Mouse (Mus musculus): Measurements from ENCODE around the gene Nectin4. TPM values are rescaled to one million over a fixed set of nuclear protein-coding genes. Genes with fewer than 3 reads are reported as not detected.
A peak's percentile ranks its signal among the peaks of the same experiment; 100 is the strongest.

Nectin4 gene
- polyA plus RNA-seq, 1 experiment from 2014 or later = 2.6 TPM

DNA sequence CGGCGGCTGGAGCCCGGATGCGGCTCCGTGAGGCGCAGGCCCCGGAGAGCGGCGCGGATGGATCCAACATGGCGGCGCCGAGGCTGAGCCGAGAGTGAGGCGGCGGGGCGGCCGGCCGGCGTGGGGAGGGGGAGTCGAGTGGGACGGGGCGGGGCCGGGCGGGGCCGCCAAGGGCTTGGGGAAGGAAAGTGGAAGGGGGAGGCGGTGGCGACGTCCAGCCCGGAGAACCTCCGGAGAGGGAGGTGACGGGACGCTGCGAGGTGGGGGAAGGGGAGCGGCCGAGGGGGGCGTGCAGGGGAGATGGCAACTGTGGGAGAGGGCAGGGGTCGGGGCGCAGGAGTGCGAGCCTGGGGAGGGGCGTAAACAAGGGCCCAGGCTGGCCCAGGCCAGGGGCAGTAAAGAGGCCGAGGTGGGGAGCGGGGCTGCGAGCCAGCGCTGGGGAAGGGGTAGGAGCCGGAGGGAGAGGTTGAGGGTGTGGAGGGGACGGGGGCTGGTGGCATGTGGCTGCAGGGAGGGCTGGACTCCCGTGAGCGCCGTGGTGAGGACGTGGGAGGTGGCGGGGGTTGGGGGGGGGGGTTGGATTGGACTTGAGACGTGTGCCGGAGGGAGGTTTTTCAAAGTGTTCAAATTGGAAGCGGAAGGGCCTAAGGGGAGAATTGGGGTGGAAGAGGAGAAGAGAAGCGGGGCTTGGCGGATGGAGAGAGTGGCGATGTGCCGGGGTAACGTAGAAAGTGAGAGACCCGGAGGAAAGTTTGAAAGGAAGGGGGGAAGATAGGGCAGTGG is 40.3 kb upstream of the Nectin4 start:
- under 1% methylated on average over 59 of the region's 61 CpGs for WGBS
- peak overlapping the region; percentile 87 for H3K4me3 ChIP-seq (ENCODE audit: low read length)
- no peaks in the 10 kb centered on the region for H3K27me3 ChIP-seq (ENCODE audit: control insufficient read depth, insufficient read depth, low read length)
- peaks cover 21% of the 10 kb centered on the region for H3K4me1 ChIP-seq (ENCODE audit: control insufficient read depth, insufficient read depth, low read length)
- H3K4me2 ChIP-seq (replicated peaks; ENCODE audit: low read depth, low read length) = peak overlapping the region; percentile 76
- no peaks in the 10 kb centered on the region for H3K9me3 ChIP-seq (ENCODE audit: control insufficient read depth, low read length)
- peak; percentile 91 for ATAC-seq (ENCODE audit: low FRiP score, low TSS enrichment)
- peak overlapping the region; percentile 99 for H3K27ac ChIP-seq (ENCODE audit: low read depth, low read length)
- peak overlapping the region; percentile 93 for H3K9ac ChIP-seq (ENCODE audit: low read depth, low read length)
- peaks cover 8% of the 10 kb centered on the region for H3K36me3 ChIP-seq (ENCODE audit: control insufficient read depth, insufficient read depth, low read length)

DNA sequence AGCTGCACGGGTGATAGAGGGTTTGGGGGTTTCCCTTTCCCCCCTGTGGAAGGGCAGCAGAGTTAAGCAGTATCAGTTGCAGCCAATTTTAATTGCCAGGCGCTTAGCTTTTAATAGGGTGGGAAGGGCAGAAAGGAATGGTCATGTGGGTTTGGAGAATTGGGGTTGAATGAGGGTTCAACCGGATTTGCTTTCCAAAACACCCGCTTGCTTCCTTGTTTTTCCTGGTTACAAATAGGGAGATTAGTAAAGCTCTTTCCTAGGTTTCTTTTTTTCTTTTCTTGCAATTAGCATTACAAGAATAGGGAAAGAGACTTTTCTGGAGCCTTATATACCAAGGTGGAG is 39.7 kb upstream of the Nectin4 start:
- no peak for ATAC-seq (ENCODE audit: low FRiP score, low TSS enrichment)
- peaks cover 8% of the 10 kb centered on the region for H3K36me3 ChIP-seq (ENCODE audit: control insufficient read depth, insufficient read depth, low read length)
- H3K9me3 ChIP-seq (ENCODE audit: control insufficient read depth, low read length) = no peaks in the 10 kb centered on the region
- H3K4me2 ChIP-seq (replicated peaks; ENCODE audit: low read depth, low read length) = peak overlapping the region; percentile 76
- peak overlapping the region; percentile 99 for H3K27ac ChIP-seq (ENCODE audit: low read depth, low read length)
- H3K4me1 ChIP-seq (ENCODE audit: control insufficient read depth, insufficient read depth, low read length) = peaks cover 21% of the 10 kb centered on the region
- H3K4me3 ChIP-seq (ENCODE audit: low read length) = peak overlapping the region; percentile 87
- H3K27me3 ChIP-seq (ENCODE audit: control insufficient read depth, insufficient read depth, low read length) = no peaks in the 10 kb centered on the region
- peak overlapping the region; percentile 93 for H3K9ac ChIP-seq (ENCODE audit: low read depth, low read length)
- WGBS = 0% methylated on average over 4 of the region's 4 CpGs

DNA sequence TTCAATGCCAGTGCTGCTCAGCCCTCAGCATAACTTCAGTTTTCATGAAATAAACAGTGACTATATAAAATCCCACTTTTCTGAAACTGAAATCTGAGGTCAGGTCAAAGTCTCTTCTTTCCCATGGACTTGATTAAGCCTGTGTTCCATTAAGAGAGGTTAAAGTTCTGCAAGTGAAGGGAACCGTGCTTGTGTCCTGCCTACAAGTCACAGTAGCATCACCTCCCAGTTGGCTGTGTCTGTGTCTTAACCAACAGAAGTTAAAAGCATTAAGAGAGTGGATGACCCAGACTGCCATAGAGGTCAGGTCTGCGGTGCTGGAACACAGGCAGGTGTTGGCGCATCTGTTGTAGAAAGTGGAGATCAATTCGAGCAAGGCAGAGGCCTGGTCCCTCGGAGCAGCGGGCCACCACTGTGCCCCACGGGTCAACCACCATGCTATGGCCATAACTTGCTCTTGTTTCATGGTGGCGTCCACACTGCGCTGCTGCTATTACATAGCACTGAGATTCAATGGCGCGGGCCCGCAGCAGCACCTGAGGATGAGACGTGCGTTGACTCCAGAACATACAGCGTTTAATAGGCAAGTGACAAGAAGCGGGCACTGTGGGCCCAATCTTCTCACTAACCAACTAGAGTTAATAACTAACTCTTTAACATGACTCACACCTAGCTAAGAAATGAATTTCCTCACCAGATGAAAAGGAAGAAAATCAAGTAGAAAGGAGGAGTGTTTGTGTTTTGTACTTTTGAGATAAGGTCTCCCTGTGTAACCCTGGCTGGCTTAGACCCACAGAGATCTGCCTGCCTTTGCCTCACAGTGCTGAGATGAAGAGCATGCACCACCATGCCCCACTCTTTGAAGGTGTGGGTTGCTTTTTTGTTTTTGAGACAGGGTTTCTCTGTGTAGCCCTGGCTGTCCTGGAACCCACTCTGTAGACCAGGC is 27.4 kb upstream of the Nectin4 start:
- H3K9ac ChIP-seq (ENCODE audit: low read depth, low read length) = no peak overlapping the region
- no peak overlapping the region for H3K4me3 ChIP-seq (ENCODE audit: low read length)
- peaks cover 51% of the 10 kb centered on the region for H3K36me3 ChIP-seq (ENCODE audit: control insufficient read depth, insufficient read depth, low read length)
- H3K9me3 ChIP-seq (ENCODE audit: control insufficient read depth, low read length) = peaks cover 6% of the 10 kb centered on the region; the same call in 1 of the 2 replicates
- ATAC-seq (ENCODE audit: low FRiP score, low TSS enrichment) = no peak
- WGBS = 93% methylated on average over 16 of the region's 16 CpGs
- no peak overlapping the region for H3K4me2 ChIP-seq (replicated peaks; ENCODE audit: low read depth, low read length)
- H3K27me3 ChIP-seq (ENCODE audit: control insufficient read depth, insufficient read depth, low read length) = no peaks in the 10 kb centered on the region
- H3K27ac ChIP-seq (ENCODE audit: low read depth, low read length) = no peak overlapping the region
- H3K4me1 ChIP-seq (ENCODE audit: control insufficient read depth, insufficient read depth, low read length) = peaks cover 16% of the 10 kb centered on the region; the same call in 1 of the 2 replicates

DNA sequence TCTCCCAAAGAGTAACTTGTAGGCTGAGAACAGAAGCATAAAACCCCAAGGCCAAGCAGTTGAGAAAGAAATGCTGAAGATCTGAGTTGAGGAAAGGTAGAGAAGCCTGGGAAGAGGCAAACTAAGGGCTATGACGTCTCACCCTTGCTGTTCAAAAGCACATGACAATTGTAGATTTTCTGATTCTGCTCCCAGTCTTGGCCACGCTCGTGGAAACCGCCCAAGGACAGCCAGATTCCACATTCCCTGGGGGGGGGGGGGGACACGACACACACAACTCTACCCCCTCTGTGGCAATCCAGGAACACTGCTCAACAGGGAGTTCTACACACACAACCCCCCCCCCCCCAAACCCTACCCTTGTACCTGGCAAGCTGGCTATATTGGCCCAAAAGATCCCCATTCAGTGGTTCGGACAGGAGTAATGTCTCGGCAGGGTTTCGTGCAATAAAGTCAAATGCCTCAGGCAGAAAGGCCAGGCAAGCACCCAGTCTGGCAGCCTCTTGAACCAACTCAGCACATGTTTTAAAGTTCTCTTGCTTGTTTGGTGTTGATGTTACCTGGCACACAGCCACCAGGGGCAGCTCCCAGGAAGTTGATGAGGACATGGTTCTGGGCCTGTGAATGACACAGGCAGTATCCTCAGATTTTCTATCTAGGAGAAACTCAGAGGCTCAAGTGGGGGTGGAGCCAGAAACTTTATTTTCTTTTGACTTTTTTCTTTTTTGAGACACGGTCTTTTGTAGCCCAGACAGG is 25.8 kb upstream of the Nectin4 start:
- 81% methylated on average over 9 of the region's 9 CpGs for WGBS
- H3K4me2 ChIP-seq (replicated peaks; ENCODE audit: low read depth, low read length) = peak overlapping the region; percentile 61
- H3K9ac ChIP-seq (ENCODE audit: low read depth, low read length) = peak overlapping the region; percentile 84; the same call in 1 of the 2 replicates
- peak overlapping the region; percentile 91 for H3K4me3 ChIP-seq (ENCODE audit: low read length)
- no peaks in the 10 kb centered on the region for H3K27me3 ChIP-seq (ENCODE audit: control insufficient read depth, insufficient read depth, low read length)
- H3K36me3 ChIP-seq (ENCODE audit: control insufficient read depth, insufficient read depth, low read length) = peaks cover 38% of the 10 kb centered on the region
- no peak for ATAC-seq (ENCODE audit: low FRiP score, low TSS enrichment)
- H3K4me1 ChIP-seq (ENCODE audit: control insufficient read depth, insufficient read depth, low read length) = peaks cover 16% of the 10 kb centered on the region; the same call in 1 of the 2 replicates
- peaks cover 6% of the 10 kb centered on the region; the same call in 1 of the 2 replicates for H3K9me3 ChIP-seq (ENCODE audit: control insufficient read depth, low read length)
- H3K27ac ChIP-seq (ENCODE audit: low read depth, low read length) = no peak overlapping the region

DNA sequence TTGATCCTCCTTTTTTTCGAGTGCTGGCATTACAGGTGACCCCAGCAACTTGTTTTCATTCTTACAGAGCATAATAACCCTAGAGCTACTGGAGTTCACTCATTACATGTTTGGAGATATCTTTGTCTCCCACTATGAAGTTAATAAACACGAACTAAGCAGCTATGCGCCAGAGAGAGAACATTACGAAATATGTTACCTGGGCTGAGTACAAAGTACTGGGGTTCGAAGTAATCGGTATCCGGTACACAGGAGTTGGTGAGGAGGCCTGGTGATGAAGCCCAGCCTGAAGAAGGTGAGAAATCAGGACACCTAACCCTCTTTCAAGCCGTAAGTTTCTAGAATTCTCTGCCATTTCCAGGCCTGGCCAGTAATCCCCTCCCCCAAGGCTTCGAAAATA is 25.2 kb upstream of the Nectin4 start:
- Histone ChIP-seq H3K27ac (ENCODE audit: low read depth, low read length) (no peak overlapping the region), H3K36me3 (ENCODE audit: control insufficient read depth, insufficient read depth, low read length) (peaks cover 33% of the 10 kb centered on the region), H3K4me3 (ENCODE audit: low read length) (peak overlapping the region; percentile 91), H3K9ac (ENCODE audit: low read depth, low read length) (peak overlapping the region; percentile 84; the same call in 1 of the 2 replicates), H3K4me1 (ENCODE audit: control insufficient read depth, insufficient read depth, low read length) (peaks cover 16% of the 10 kb centered on the region; the same call in 1 of the 2 replicates), H3K27me3 (ENCODE audit: control insufficient read depth, insufficient read depth, low read length) (no peaks in the 10 kb centered on the region), H3K9me3 (ENCODE audit: control insufficient read depth, low read length) (peaks cover 6% of the 10 kb centered on the region; the same call in 1 of the 2 replicates), H3K4me2 (replicated peaks; ENCODE audit: low read depth, low read length) (peak overlapping the region; percentile 61)
- no peak for ATAC-seq (ENCODE audit: low FRiP score, low TSS enrichment)
- WGBS = 76% methylated on average over 9 of the region's 9 CpGs

DNA sequence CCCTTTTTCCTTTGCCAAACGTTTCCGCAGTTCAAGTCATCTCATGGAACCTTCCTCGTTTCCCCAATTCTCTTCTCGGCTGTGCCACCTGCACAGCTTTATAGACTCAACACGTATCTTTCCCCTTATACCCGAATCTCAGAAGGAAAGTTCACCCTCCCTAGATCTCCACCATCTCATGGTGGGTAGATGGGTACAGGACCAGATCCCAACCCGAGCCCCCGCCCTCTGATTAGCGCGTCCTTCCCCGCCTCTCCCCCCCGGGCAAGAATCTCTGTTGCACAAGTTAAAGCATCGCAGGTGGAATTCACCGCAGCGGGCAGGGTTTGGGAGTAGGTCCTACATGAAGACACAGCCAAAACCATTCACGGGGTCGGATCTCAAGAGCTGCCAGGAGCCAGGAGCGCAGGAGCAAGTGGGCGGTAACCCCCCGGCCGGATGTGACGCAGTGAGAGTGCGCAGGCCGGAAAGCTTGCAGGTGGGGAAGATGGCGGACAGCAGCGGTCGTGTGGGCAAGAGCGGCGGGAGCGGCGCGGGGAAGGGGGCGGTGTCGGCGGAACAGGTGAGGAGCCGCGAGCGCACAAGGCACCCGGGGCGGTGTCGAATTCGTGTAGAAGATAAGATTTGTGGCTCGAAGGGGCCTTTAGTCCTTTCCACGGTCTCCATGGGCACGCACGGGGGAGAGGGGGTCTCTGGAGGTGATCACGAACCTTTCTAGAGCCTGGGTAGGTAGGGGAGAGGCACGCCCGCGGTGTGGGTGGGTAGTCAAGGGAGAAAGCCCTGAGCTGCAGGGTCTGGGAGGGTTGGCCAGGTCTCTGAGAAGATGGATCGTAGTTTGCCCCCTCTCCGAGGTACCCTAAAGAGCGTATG is 24.4 kb upstream of the Nectin4 start, which contains the start of the genes Nit1 and Pfdn2:
TSS of gene Nit1 (minus strand) at position 422 of the 870 bp plus-strand sequence.
TSS of gene Pfdn2 (plus strand) at position 446 of the 870 bp plus-strand sequence.
- ATAC-seq (ENCODE audit: low FRiP score, low TSS enrichment) = peak; percentile 91
- Histone ChIP-seq H3K9me3 (ENCODE audit: control insufficient read depth, low read length) (peaks cover 6% of the 10 kb centered on the region; the same call in 1 of the 2 replicates), H3K9ac (ENCODE audit: low read depth, low read length) (peak within 1 kb of the TSS; percentile 84), H3K27ac (ENCODE audit: low read depth, low read length) (peak within 1 kb of the TSS; percentile 49; the same call in 1 of the 2 replicates), H3K36me3 (ENCODE audit: control insufficient read depth, insufficient read depth, low read length) (peaks cover 27% of the 10 kb centered on the region), H3K4me1 (ENCODE audit: control insufficient read depth, insufficient read depth, low read length) (peaks cover 16% of the 10 kb centered on the region; the same call in 1 of the 2 replicates), H3K4me2 (replicated peaks; ENCODE audit: low read depth, low read length) (peak within 1 kb of the TSS; percentile 61), H3K27me3 (ENCODE audit: control insufficient read depth, insufficient read depth, low read length) (no peaks in the 10 kb centered on the region), H3K4me3 (ENCODE audit: low read length) (peak within 1 kb of the TSS; percentile 91)
- WGBS = 1% methylated on average over 53 of the region's 53 CpGs

DNA sequence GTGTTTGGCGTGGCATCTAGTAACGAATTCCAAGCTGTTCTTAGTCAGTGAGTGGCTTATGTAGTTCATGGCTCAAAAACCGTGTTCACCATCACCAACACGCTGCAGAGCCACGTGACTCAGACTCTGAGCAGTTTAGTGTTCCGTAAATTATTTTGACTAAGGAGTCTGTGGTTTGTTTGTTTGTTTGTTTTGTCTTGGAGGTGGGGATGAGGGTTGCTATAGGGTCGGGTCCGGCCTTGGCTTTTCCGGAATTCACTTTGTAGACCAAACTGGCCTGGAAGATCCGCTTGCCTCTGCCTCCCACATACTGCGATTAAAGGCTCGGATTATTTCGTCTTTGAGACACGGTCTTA is 23.8 kb upstream of the Nectin4 start:
- under 1% methylated on average over 14 of the region's 14 CpGs for WGBS
- no peak; the same call in 1 of the 2 replicates for ATAC-seq (ENCODE audit: low FRiP score, low TSS enrichment)

More for the DNA sequence above, 23.8 kb upstream of the Nectin4 start:
- H3K36me3 ChIP-seq (ENCODE audit: control insufficient read depth, insufficient read depth, low read length) = peaks cover 21% of the 10 kb centered on the region
- peak overlapping the region; percentile 91 for H3K4me3 ChIP-seq (ENCODE audit: low read length)
- peaks cover 6% of the 10 kb centered on the region; the same call in 1 of the 2 replicates for H3K9me3 ChIP-seq (ENCODE audit: control insufficient read depth, low read length)
- peaks cover 16% of the 10 kb centered on the region; the same call in 1 of the 2 replicates for H3K4me1 ChIP-seq (ENCODE audit: control insufficient read depth, insufficient read depth, low read length)
- peak overlapping the region; percentile 84 for H3K9ac ChIP-seq (ENCODE audit: low read depth, low read length)
- no peaks in the 10 kb centered on the region for H3K27me3 ChIP-seq (ENCODE audit: control insufficient read depth, insufficient read depth, low read length)
- H3K27ac ChIP-seq (ENCODE audit: low read depth, low read length) = peak overlapping the region; percentile 49; the same call in 1 of the 2 replicates
- H3K4me2 ChIP-seq (replicated peaks; ENCODE audit: low read depth, low read length) = peak overlapping the region; percentile 61

Measured in kidney, embryonic 14.5 days (tissue).